Mouse (Mus musculus) C2C12 (cell line): ENCODE results near the gene Ddx41. TPM values are rescaled to one million over a fixed set of nuclear protein-coding genes. Genes with fewer than 3 reads are reported as not detected.

Source experiments
- H3K27me3 ChIP-seq: one replicate; pipeline ENCODE4 v1.6.1; 2011; ENCODE audit not compliant: control insufficient read depth, insufficient read depth, insufficient read length
- H3K36me3 ChIP-seq: one replicate; pipeline ENCODE4 v1.6.1; 2011; ENCODE audit not compliant: control insufficient read depth, insufficient read depth
- H3K4me3 ChIP-seq: one replicate; pipeline ENCODE4 v1.5.1; 2011; ENCODE audit warnings: mild to moderate bottlenecking, control low read depth; ENCODE audit not compliant: poor library complexity, insufficient read depth, severe bottlenecking
- H3K79me2 ChIP-seq: one replicate; pipeline ENCODE4 v1.6.1; 2011; ENCODE audit not compliant: control insufficient read depth, insufficient read depth
- H3K79me3 ChIP-seq: one replicate; pipeline ENCODE4 v1.6.1; 2011; ENCODE audit warnings: low read depth, control low read depth
- H3ac ChIP-seq: one replicate; pipeline ENCODE3; 2011; ENCODE audit warnings: low read depth; ENCODE audit not compliant: control insufficient read depth, insufficient read length
- CEBPB ChIP-seq: IDR thresholded peaks from one replicate; pipeline ENCODE4 v1.6.1; 2011; ENCODE audit warnings: low read depth, mild to moderate bottlenecking, control low read depth, moderate library complexity
- CTCF ChIP-seq: IDR thresholded peaks from one replicate; pipeline ENCODE4 v1.5.1; 2011; ENCODE audit not compliant: control insufficient read depth, insufficient read depth, insufficient read length
- FOSL1 ChIP-seq: IDR thresholded peaks from one replicate; pipeline ENCODE4 v1.8.0; 2011; ENCODE audit warnings: mild to moderate bottlenecking, low read length; ENCODE audit not compliant: poor library complexity, insufficient read depth, severe bottlenecking
- MAX ChIP-seq: IDR thresholded peaks from one replicate; pipeline ENCODE4 v1.6.1; 2011; ENCODE audit warnings: mild to moderate bottlenecking, control low read depth
- MYOD1 ChIP-seq: IDR thresholded peaks from one replicate; pipeline ENCODE4 v1.6.1; 2011; ENCODE audit warnings: low read depth; ENCODE audit not compliant: control insufficient read depth, insufficient read length
- MYOG ChIP-seq: IDR thresholded peaks from one replicate; pipeline ENCODE4 v1.6.1; 2011; ENCODE audit not compliant: control insufficient read depth, insufficient read length; ENCODE audit errors: extremely low read depth
- USF1 ChIP-seq: IDR thresholded peaks from one replicate; pipeline ENCODE4 v1.6.1; 2011; ENCODE audit warnings: low read depth, mild to moderate bottlenecking, control low read depth, moderate library complexity
- polyA plus RNA-seq: library from polyadenylated mRNA; unstranded; fragments of >200 nt; fragmentation: generic; extraction: Trizol; gene quantifications from one replicate; pipeline ENCODE4 v1.2.1, GENCODE M21; 2012; ENCODE audit warnings: missing spikeins

The Ddx41 gene
- polyA plus RNA-seq, 1 experiment: 65.4 TPM

DNA sequence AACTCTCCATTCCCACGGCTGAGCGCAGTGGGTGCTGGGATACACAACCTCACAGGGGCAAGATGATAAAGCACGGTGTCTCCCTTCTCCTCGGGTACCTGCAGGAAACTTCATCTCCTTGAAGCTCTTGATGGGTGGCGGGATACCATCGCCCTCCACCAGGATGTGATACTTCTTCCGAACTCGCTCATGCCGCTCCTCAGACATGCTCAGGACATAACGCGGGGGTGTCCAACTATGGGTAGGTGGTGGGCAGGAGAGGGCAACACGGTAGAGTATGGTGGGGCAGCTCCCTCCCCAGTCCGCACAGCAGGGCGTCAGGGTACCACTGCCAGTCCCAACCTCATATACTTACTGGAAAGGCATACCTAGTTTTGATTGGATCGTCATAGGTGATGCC lies 1.3 kb downstream of the Ddx41 start:
- peaks cover 68% of the 10 kb centered on the region for H3K36me3 ChIP-seq
- H3K4me3 ChIP-seq: peak overlapping the region; percentile 80
- peaks cover 17% of the 10 kb centered on the region for H3K79me2 ChIP-seq
- peak overlapping the region; percentile 93 for H3ac ChIP-seq
- no peak for TF ChIP-seq CTCF
- no peak for TF ChIP-seq FOSL1
- no peak for TF ChIP-seq MAX
- no peak for TF ChIP-seq USF1
- TF ChIP-seq MYOG: no peak
- no peak for TF ChIP-seq CEBPB
- TF ChIP-seq MYOD1: no peak
- peaks cover 11% of the 10 kb centered on the region for H3K79me3 ChIP-seq
- no peaks in the 10 kb centered on the region for H3K27me3 ChIP-seq

DNA sequence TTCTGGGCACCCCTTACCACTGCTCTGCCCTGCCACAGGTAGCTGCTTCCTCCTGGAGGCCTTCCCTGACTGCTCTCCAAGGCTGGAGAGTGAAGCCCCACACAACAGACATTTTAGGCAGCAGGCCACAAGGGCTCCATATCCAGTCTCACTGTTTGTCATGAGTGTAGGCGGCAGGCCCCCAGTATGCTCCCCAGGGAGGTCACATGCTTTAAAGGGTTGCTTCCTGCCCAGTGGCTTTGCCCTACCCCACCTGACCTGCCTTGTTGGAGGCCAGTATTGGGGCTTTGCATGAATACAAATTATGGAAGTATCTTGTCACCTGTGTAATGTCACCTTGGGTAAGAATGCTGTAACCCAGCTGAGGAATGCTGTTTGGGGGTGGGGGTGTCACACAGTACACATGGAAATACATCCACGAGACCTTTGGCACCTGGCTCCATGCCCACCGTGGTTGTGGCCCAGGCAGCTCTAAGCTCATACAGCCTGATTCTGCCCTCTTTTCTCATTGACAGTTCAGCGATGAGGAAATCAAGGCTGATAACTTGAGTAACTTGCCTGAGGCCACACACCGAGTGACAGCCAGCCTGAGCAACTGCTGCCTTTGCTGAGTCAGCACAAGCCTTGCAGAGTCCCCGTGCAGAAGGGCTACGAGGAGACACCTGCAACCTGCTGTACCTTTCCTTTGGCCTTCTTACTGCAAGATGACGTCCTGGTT lies 7.1 kb downstream of the Ddx41 start, which contains the start of gene Dok3:
TSS of gene Dok3 (minus strand) at position 99 of the 718 bp plus-strand sequence.
- no peaks in the 10 kb centered on the region for H3K79me2 ChIP-seq
- peaks cover 47% of the 10 kb centered on the region for H3K36me3 ChIP-seq
- H3K4me3 ChIP-seq: no peak within 1 kb of the TSS
- TF ChIP-seq USF1 (no peak), CTCF (no peak), MYOG (no peak), FOSL1 (no peak), MYOD1 (no peak), CEBPB (no peak), MAX (no peak)
- H3ac ChIP-seq: no peak within 1 kb of the TSS
- H3K27me3 ChIP-seq: no peaks in the 10 kb centered on the region
- H3K79me3 ChIP-seq: no peaks in the 10 kb centered on the region

DNA sequence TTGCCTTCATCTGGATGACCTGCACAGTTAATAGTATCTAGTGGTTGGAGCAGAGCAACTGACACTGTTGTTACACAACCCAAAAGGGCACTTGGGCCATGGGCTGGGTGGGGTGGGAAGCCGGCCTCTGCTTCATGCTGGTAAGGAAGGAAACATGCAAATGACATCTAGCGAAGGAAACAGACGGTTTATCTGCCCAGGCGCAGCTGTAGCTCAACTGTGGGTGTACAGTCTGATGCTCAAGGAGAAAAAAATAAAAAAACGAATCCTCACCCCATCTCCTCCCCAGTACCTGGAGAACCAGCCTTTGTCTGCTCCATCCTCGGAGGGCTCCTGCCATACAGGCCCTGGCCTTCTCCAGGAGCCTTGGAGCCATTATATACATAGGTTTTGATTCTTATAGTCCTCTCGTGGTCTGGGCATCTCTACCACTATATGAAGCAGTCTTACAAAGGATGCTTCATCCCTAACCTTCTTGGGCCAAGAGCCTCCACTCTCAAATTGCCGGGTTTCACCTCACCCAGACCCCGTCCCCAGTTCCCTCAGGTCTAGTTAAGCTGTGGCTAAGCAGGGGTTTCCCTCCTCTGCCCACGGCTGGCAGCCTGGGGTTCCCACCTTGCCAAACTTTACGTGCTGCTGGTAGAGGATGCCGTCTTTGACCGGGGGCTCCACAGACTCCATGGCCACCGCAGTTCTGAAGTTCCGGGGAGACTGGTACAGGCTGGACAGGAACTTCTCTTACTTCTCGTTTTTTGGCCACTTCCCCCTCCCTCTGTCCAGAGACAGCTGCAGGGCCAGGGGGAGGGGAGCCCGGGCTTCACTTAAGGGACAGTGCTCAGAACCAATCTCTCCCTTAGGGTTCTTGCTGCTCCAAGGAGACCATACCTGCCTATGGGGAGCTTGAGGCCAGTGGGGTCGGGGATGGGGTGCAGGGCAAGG lies 8.4 kb downstream of the Ddx41 start:
- Histone ChIP-seq H3K4me3 (no peak overlapping the region), H3ac (no peak overlapping the region), H3K79me2 (no peaks in the 10 kb centered on the region), H3K27me3 (no peaks in the 10 kb centered on the region), H3K79me3 (no peaks in the 10 kb centered on the region), H3K36me3 (peaks cover 35% of the 10 kb centered on the region)
- no peak for TF ChIP-seq MAX
- no peak for TF ChIP-seq FOSL1
- no peak for TF ChIP-seq MYOG
- TF ChIP-seq USF1: no peak
- TF ChIP-seq CTCF: no peak
- TF ChIP-seq CEBPB: no peak
- no peak for TF ChIP-seq MYOD1

DNA sequence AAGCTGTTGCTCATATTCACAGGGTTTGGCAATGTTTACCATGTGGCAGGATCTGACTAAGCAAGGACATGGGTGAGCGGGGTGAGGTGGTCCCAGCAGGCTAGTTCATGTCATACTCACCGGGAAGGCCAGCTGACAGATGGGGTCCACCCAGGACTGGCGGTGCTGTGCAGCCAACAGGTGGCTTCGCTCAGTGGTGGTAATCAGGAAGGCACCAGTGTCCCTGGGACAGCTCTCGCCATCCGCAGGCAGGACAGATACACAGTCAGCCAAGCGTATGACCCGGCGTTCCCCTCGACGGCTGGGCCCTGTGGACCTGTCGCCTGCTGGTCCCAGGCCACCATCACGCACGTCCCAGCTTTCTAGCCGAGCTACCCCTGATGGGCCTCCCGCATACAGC lies 9.2 kb downstream of the Ddx41 start:
- Histone ChIP-seq H3ac (no peak overlapping the region), H3K27me3 (no peaks in the 10 kb centered on the region), H3K4me3 (no peak overlapping the region), H3K79me3 (no peaks in the 10 kb centered on the region), H3K79me2 (no peaks in the 10 kb centered on the region), H3K36me3 (peaks cover 28% of the 10 kb centered on the region)
- no peak for TF ChIP-seq USF1
- TF ChIP-seq FOSL1: no peak
- no peak for TF ChIP-seq MYOD1
- no peak for TF ChIP-seq CTCF
- no peak for TF ChIP-seq MYOG
- TF ChIP-seq MAX: no peak
- no peak for TF ChIP-seq CEBPB

DNA sequence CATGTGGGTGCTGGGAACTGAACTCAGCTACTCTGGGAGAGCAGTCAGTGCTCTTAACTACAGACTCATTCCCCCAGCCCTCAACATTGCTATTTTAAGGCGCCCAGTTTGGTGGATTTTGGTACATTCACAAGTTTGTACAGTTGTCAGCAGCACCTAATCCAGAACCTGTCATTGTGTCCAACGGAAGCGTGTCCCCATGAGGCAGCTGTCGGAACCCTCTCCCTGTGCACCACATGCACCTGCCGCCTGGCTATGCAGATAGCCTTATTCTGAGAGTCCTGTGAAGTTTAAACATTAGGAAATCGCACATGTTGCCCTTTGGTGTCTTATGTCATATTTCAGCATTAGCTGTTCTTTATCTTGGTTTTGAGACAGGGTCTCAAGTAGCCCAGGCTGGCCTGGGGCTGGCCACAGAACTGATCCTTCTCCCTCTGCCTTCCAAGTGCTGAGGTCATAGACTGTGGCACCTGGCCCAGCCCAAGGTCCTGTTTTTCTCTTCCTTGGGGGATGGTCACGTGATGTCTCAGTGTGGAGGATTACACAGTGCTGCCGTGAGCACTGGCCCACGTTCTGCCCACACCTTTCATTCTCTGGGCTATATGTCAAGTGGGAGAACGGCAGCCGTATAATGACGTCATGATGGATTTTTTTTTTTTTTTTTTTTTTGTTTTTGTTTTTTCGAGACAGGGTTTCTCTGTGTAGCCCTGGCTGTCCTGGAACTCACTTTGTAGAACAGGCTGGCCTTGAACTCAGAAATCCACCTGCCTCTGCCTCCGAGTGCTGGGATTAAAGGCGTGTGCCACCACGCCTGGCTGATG lies 10.5 kb downstream of the Ddx41 start:
- Histone ChIP-seq H3K79me3 (no peaks in the 10 kb centered on the region), H3K27me3 (no peaks in the 10 kb centered on the region), H3K36me3 (peaks cover 15% of the 10 kb centered on the region), H3ac (no peak overlapping the region), H3K79me2 (no peaks in the 10 kb centered on the region), H3K4me3 (no peak overlapping the region)
- TF ChIP-seq CEBPB (no peak), MYOD1 (no peak), MAX (no peak), USF1 (no peak), FOSL1 (no peak), MYOG (no peak), CTCF (no peak)
